Comparison of ENCODE assay signal across 9 mouse cellular contexts in the genomic region with DNA sequence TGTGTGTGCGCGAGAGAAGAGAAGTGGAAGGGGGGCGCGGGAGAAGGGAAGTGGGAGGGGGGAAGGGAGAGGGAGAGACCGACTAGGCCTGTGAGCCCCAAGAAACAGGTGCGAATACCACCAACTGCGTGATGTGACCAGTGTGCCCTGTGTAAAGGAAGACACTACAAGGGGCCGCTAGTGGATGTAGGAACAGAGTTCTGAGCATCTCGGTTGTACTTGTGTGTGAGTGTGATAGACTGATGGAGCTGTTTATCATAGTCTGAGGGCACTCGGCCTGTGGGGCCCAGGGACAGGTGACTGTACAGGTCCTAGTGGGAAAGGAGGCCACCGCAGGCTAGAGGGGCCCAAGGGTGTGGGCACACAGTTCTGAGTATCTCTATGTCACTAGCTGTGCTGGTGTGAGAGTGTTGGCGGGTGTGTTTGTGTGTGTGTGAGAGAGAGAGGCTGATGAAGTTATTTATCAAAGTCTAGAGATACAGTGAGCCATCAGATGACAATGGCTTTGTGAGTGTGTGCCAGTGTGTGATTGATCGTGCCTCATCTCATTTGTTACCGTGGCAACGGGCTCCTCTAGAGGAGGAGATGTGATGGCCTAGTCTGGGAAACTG. TPM values are rescaled to one million over a fixed set of nuclear protein-coding genes. Genes with fewer than 3 reads are reported as not detected.
DNase-seq lines count a peak whose midpoint lies in the region; ATAC-seq and TF ChIP-seq lines count a peak whose summit lies in the region.
"Had no signal": no experiment of that assay in that cellular context is flagged by ENCODE, and none has a peak within 500 bp of the region (broad histone marks: within the 10 kb centered on the region; RNA-seq: fewer than 3 reads in every experiment).

No protein-coding gene starts in this region.

- in situ Hi-C loops in CH12.LX (cut with MboI; ENCODE audit: low pct_ligation_motif_present, low pct_unique_long_range_greater_than_20kb, low sequenced_read_pairs) = loop anchor here (25.0 kb wide), 1 partner anchor 100 kb away; the partner anchor contains the start of genes Smim17 and Zfp28

- peak overlapping the region; percentile 28 to 60 (median 48) for H3K4me3 ChIP-seq in CH12.LX (replicated peaks in 1 of 3; ENCODE audit: low read depth in 2 of 3, low read length in 2 of 3, poor library complexity in 1 of 3)
- peak overlapping the region; percentile 58 for H3K4me3 ChIP-seq in hindbrain, embryonic 13.5 days
- peak overlapping the region; percentile 55 for H3K4me3 ChIP-seq in limb, embryonic 15.5 days
- peak overlapping the region; percentile 41 for H3K4me3 ChIP-seq in neural tube, embryonic 14.5 days (ENCODE audit: low read depth, low read length)

- TF ChIP-seq CTCF in CH12.LX (conservative IDR thresholded peaks at IDR 0.05 in 1 of 2, IDR thresholded peaks at IDR 0.05 in 1 of 2; ENCODE audit: low read depth in 2 of 2, low read length in 2 of 2) = no peak

- dilution Hi-C loops in CH12.LX (cut with MboI; ENCODE audit: extremely low pct_ligation_motif_present, extremely low pct_unique_long_range_greater_than_20kb, low sequenced_read_pairs) = no loop called here

- TF ChIP-seq RAD21 in CH12.LX (IDR thresholded peaks at IDR 0.05; ENCODE audit: low read depth, low read length) = no peak

- TF ChIP-seq POLR2A in CH12.LX (IDR thresholded peaks at IDR 0.05; ENCODE audit: low read depth, low read length) = no peak

- H3K36me3 ChIP-seq in CH12.LX (replicated peaks in 1 of 2; ENCODE audit: control insufficient read depth in 1 of 2, insufficient read depth in 1 of 2, low read length in 1 of 2) = no peaks in the 10 kb centered on the region
- H3K36me3 ChIP-seq in hindbrain, embryonic 13.5 days = peaks cover 11% of the 10 kb centered on the region
- peaks cover 3% of the 10 kb centered on the region; the same call in 1 of the 2 replicates for H3K36me3 ChIP-seq in limb, embryonic 15.5 days
- no peaks in the 10 kb centered on the region for H3K36me3 ChIP-seq in neural tube, embryonic 14.5 days (ENCODE audit: control insufficient read depth, insufficient read depth, low read length)

- ATAC-seq in hindbrain, embryonic 13.5 days (ENCODE audit: low FRiP score) = peak; percentile 27
- ATAC-seq in limb, embryonic 15.5 days (ENCODE audit: insufficient number of reproducible peaks, low FRiP score, low TSS enrichment, low read depth) = peak; percentile 17
- ATAC-seq in neural tube, embryonic 14.5 days (ENCODE audit: low read depth) = peak; percentile 23
- no peak for ATAC-seq in granulocyte monocyte progenitor cell, adult 5-6 weeks (replicated peaks; ENCODE audit: poor library complexity, severe bottlenecking)

- peak overlapping the region; percentile 53 for H3K4me2 ChIP-seq in CH12.LX (ENCODE audit: insufficient read depth, low read depth, poor library complexity, severe bottlenecking)
- H3K4me2 ChIP-seq in hindbrain, embryonic 13.5 days = peak overlapping the region; percentile 83
- H3K4me2 ChIP-seq in limb, embryonic 15.5 days = peak overlapping the region; percentile 72
- peak overlapping the region; percentile 74 for H3K4me2 ChIP-seq in neural tube, embryonic 14.5 days (ENCODE audit: low read depth, low read length)

- no peaks in the 10 kb centered on the region for H3K27me3 ChIP-seq in CH12.LX (replicated peaks)
- H3K27me3 ChIP-seq in hindbrain, embryonic 13.5 days = no peaks in the 10 kb centered on the region
- H3K27me3 ChIP-seq in limb, embryonic 15.5 days = no peaks in the 10 kb centered on the region
- H3K27me3 ChIP-seq in neural tube, embryonic 14.5 days (ENCODE audit: control insufficient read depth, insufficient read depth, low read length) = no peaks in the 10 kb centered on the region

- H3K9ac ChIP-seq in CH12.LX (ENCODE audit: insufficient read depth, low read depth) = no peak overlapping the region
- peak overlapping the region; percentile 72 for H3K9ac ChIP-seq in hindbrain, embryonic 13.5 days
- peak overlapping the region; percentile 31; the same call in 1 of the 2 replicates for H3K9ac ChIP-seq in limb, embryonic 15.5 days
- peak overlapping the region; percentile 48 for H3K9ac ChIP-seq in neural tube, embryonic 14.5 days (replicated peaks; ENCODE audit: low read depth, low read length)

- H3K4me1 ChIP-seq in CH12.LX (ENCODE audit: control insufficient read depth in 1 of 2, insufficient read depth in 2 of 2) = peaks cover 11 to 33% of the 10 kb centered on the region in 2 experiments; a peak in 3 of 4 replicates
- H3K4me1 ChIP-seq in hindbrain, embryonic 13.5 days (replicated peaks) = peaks cover 31% of the 10 kb centered on the region
- peaks cover 12% of the 10 kb centered on the region for H3K4me1 ChIP-seq in limb, embryonic 15.5 days
- peaks cover 19% of the 10 kb centered on the region for H3K4me1 ChIP-seq in neural tube, embryonic 14.5 days (ENCODE audit: control insufficient read depth, insufficient read depth, low read length)

- peak; percentile 21 for DNase-seq in adrenal gland, adult 2 months
- DNase-seq in adrenal gland, adult 8-10 months = no peak
- no peak for DNase-seq in CH12.LX (ENCODE audit: extremely low read depth)
- peak; percentile 22 to 27 for DNase-seq in cerebellum, postnatal 36 days

- H3K27ac ChIP-seq in CH12.LX (ENCODE audit: insufficient read depth, low read depth) = no peak overlapping the region
- peak overlapping the region; percentile 90 for H3K27ac ChIP-seq in hindbrain, embryonic 13.5 days
- H3K27ac ChIP-seq in limb, embryonic 15.5 days = peak overlapping the region; percentile 43
- peak overlapping the region; percentile 74 for H3K27ac ChIP-seq in neural tube, embryonic 14.5 days (ENCODE audit: low read depth, low read length)

- H3K9me3 ChIP-seq in CH12.LX (replicated peaks; ENCODE audit: low read length) = no peaks in the 10 kb centered on the region
- no peaks in the 10 kb centered on the region for H3K9me3 ChIP-seq in hindbrain, embryonic 13.5 days
- no peaks in the 10 kb centered on the region for H3K9me3 ChIP-seq in limb, embryonic 15.5 days
- no peaks in the 10 kb centered on the region for H3K9me3 ChIP-seq in neural tube, embryonic 14.5 days (ENCODE audit: control insufficient read depth, low read length)

- H3K79me2 ChIP-seq in CH12.LX (replicated peaks; ENCODE audit: control insufficient read depth, extremely low read depth, insufficient read depth, poor library complexity, severe bottlenecking) = no peaks in the 10 kb centered on the region; the same call in 1 of the 2 replicates

- WGBS in hindbrain, embryonic 13.5 days = 14% methylated on average over 15 of the region's 15 CpGs
- WGBS in limb, embryonic 15.5 days = 26% methylated on average over 15 of the region's 15 CpGs
- WGBS in neural tube, embryonic 14.5 days = 11% methylated on average over 15 of the region's 15 CpGs

- no peak for TF ChIP-seq EP300 in CH12.LX (IDR thresholded peaks at IDR 0.05; ENCODE audit: low read length)

RNA-seq across cellular contexts. Expression of gene Zfp667, which starts 0.6 kb away (rescaled TPM):
- total RNA-seq in adrenal gland, adult 2 months (2021) = 1 to 10 TPM; 6.5 to 6.6 TPM
- polyA plus RNA-seq in adrenal gland, adult 2 months (2012; rRNA removed) = 0.37 and 0.45 TPM in 2 replicates
- total RNA-seq in adrenal gland, adult 8-10 months (2022) = 10 to 100 TPM; 10.0 to 15.3 (median 11.3) TPM
- total RNA-seq in CH12.LX (2012; rRNA removed) = 0.50 and 0.51 TPM in 2 replicates
- 0.46 and 0.58 TPM in 2 replicates for total RNA-seq in CH12.LX (2014; rRNA removed)
- 0.56 and 0.87 TPM in 2 replicates for polyA plus RNA-seq in CH12.LX (2012; ENCODE audit: insufficient read length, low read depth)
- polyA plus RNA-seq in hindbrain, embryonic 13.5 days (2015; fragmentation: Nextera tagmentation; extraction: Ambion mirVana) = 20.2 and 22.7 TPM in 2 replicates
- polyA plus RNA-seq in limb, embryonic 15.5 days (2015; fragmentation: Nextera tagmentation; extraction: Ambion mirVana) = 8.9 and 9.1 TPM in 2 replicates
- polyA plus RNA-seq in neural tube, embryonic 14.5 days (2014; fragmentation: Nextera tagmentation; extraction: Ambion mirVana) = 18.1 and 19.8 TPM in 2 replicates
- total RNA-seq in granulocyte monocyte progenitor cell, adult 5-6 weeks (2014; fragmentation: Nextera tagmentation) = 3.7 and 3.8 TPM in 2 replicates
- total RNA-seq in granulocyte monocyte progenitor cell, adult 5-6 weeks (2017) = 1.4 and 2.8 TPM in 2 replicates

RNA-seq across cellular contexts. Expression of gene Epp13, which starts 34.5 kb away (rescaled TPM):
- not detected for total RNA-seq in adrenal gland, adult 2 months (2021)
- not detected in 2 replicates for polyA plus RNA-seq in adrenal gland, adult 2 months (2012; rRNA removed)
- total RNA-seq in adrenal gland, adult 8-10 months (2022) = not detected
- total RNA-seq in CH12.LX (2012; rRNA removed) (not detected in 2 replicates), CH12.LX (2014; rRNA removed) (not detected in 2 replicates)
- not detected in 2 replicates for polyA plus RNA-seq in CH12.LX (2012; ENCODE audit: insufficient read length, low read depth)
- polyA plus RNA-seq in hindbrain, embryonic 13.5 days (2015; fragmentation: Nextera tagmentation; extraction: Ambion mirVana) = 0.26 TPM in 1 of 2 replicates, not detected in the other
- polyA plus RNA-seq in limb, embryonic 15.5 days (2015; fragmentation: Nextera tagmentation; extraction: Ambion mirVana) = not detected in 2 replicates
- polyA plus RNA-seq in neural tube, embryonic 14.5 days (2014; fragmentation: Nextera tagmentation; extraction: Ambion mirVana) = not detected in 2 replicates
- not detected in 2 replicates for total RNA-seq in granulocyte monocyte progenitor cell, adult 5-6 weeks (2014; fragmentation: Nextera tagmentation)
- not detected in 2 replicates for total RNA-seq in granulocyte monocyte progenitor cell, adult 5-6 weeks (2017)
- total RNA-seq: heart, postnatal 36 days had no signal

RNA-seq across cellular contexts. Expression of gene Zfp583, which starts 44.1 kb away (rescaled TPM):
- 1 to 10 TPM; 2.5 to 3.5 TPM for total RNA-seq in adrenal gland, adult 2 months (2021)
- 0.52 and 1.5 TPM in 2 replicates for polyA plus RNA-seq in adrenal gland, adult 2 months (2012; rRNA removed)
- total RNA-seq in adrenal gland, adult 8-10 months (2022) = 1 to 10 TPM; 4.1 to 4.7 (median 4.4) TPM
- total RNA-seq in CH12.LX (2012; rRNA removed) (not detected in 2 replicates), CH12.LX (2014; rRNA removed) (not detected in 2 replicates)
- polyA plus RNA-seq in CH12.LX (2012; ENCODE audit: insufficient read length, low read depth) = not detected in 2 replicates
- 13.0 and 15.7 TPM in 2 replicates for polyA plus RNA-seq in hindbrain, embryonic 13.5 days (2015; fragmentation: Nextera tagmentation; extraction: Ambion mirVana)
- polyA plus RNA-seq in limb, embryonic 15.5 days (2015; fragmentation: Nextera tagmentation; extraction: Ambion mirVana) = 5.3 and 5.9 TPM in 2 replicates
- polyA plus RNA-seq in neural tube, embryonic 14.5 days (2014; fragmentation: Nextera tagmentation; extraction: Ambion mirVana) = 15.6 and 17.0 TPM in 2 replicates
- total RNA-seq in granulocyte monocyte progenitor cell, adult 5-6 weeks (2014; fragmentation: Nextera tagmentation) = 2.5 and 8.0 TPM in 2 replicates
- 1.3 and 2.1 TPM in 2 replicates for total RNA-seq in granulocyte monocyte progenitor cell, adult 5-6 weeks (2017)

RNA-seq across cellular contexts. Expression of gene Gm3854, which starts 56.5 kb away (rescaled TPM):
- 1 to 10 TPM in 1 of 2 experiments, under 1 TPM in 1; 0.58 to 1.0 TPM for total RNA-seq in adrenal gland, adult 2 months (2021)
- polyA plus RNA-seq in adrenal gland, adult 2 months (2012; rRNA removed) = 0.06 TPM in 1 of 2 replicates, not detected in the other
- 1 to 10 TPM; 1.0 to 2.2 (median 1.4) TPM for total RNA-seq in adrenal gland, adult 8-10 months (2022)
- not detected in 2 replicates for total RNA-seq in CH12.LX (2012; rRNA removed)
- total RNA-seq in CH12.LX (2014; rRNA removed) = not detected in 2 replicates
- polyA plus RNA-seq in CH12.LX (2012; ENCODE audit: insufficient read length, low read depth) = not detected in 2 replicates
- polyA plus RNA-seq in hindbrain, embryonic 13.5 days (2015; fragmentation: Nextera tagmentation; extraction: Ambion mirVana) = 6.7 and 9.0 TPM in 2 replicates
- polyA plus RNA-seq in limb, embryonic 15.5 days (2015; fragmentation: Nextera tagmentation; extraction: Ambion mirVana) = 1.9 and 2.1 TPM in 2 replicates
- polyA plus RNA-seq in neural tube, embryonic 14.5 days (2014; fragmentation: Nextera tagmentation; extraction: Ambion mirVana) = 7.8 and 9.4 TPM in 2 replicates
- total RNA-seq in granulocyte monocyte progenitor cell, adult 5-6 weeks (2014; fragmentation: Nextera tagmentation) = 0.96 and 1.8 TPM in 2 replicates
- 0.31 TPM in 1 of 2 replicates, not detected in the other for total RNA-seq in granulocyte monocyte progenitor cell, adult 5-6 weeks (2017)

Comparison
In these comparisons a context has a peak if more than half of its experiments do, and no peak if none do; other contexts are left out.
1. DNase-seq: peak in adrenal gland, adult 2 months (single experiment) and cerebellum, postnatal 36 days (2 of 2); none in adrenal gland, adult 8-10 months (single experiment) and CH12.LX (single experiment).
2. Peak in every context shown above with its lines, with median percentiles within 50 percentile points of each other: H3K4me2 ChIP-seq and H3K4me3 ChIP-seq.